Mouse (Mus musculus): Measurements from ENCODE around the gene Tgfb2.

DNA sequence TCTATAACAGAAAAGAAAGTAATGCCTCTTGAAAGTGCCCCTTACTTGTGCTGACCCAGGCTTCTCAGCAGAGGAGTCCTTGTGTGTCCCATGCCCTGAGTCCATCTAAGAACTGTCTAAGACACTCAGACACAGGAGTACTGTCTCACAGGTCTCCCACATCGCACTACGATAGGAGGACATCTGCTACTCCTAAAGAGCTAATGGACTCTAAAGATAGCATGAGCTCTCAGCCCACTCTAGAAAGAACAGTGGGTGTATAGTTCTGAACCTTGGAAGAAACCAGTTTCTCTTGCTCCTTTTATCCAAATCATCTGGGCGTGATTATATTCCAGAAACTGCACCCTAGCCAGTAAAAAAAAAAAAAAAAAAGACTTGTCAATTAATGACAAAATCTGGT lies 97.7 kb downstream of the Tgfb2 start:
- TF ChIP-seq CTCF (IDR thresholded peaks at IDR 0.05; ENCODE audit: control insufficient read depth, insufficient read depth, low read length) = no peak
- no peak for TF ChIP-seq POLR2A (IDR thresholded peaks at IDR 0.05; ENCODE audit: borderline replicate concordance, control insufficient read depth, low read depth, low read length)
